Mouse (Mus musculus): ENCODE results near the gene Mycbpap. TPM values are rescaled to one million over a fixed set of nuclear protein-coding genes. Genes with fewer than 3 reads are reported as not detected.

Mycbpap gene
- total RNA-seq, 2 experiments from 2014 or later, result 5.5 to 7.7 TPM

GRCm38 (mm10) chr11:94466333-94466855 is 55.1 kb downstream of the Mycbpap start:
- intact Hi-C loops (cut with DNase I), result no loop called here
- DNase-seq (ENCODE audit: low spot score in 2 of 2), result peak in 1 of 2 experiments; percentile 36

- intact Hi-C loops (cut with DNase I), result no loop called here
Observed at GRCm38 (mm10) chr11:94464170-94464569, 57.4 kb downstream of the Mycbpap start.

GRCm38 (mm10) chr11:94461856-94462255 is 59.7 kb downstream of the Mycbpap start:
- DNase-seq (ENCODE audit: low spot score in 2 of 2), result no peak
- intact Hi-C loops (cut with DNase I), result no loop called here

More at GRCm38 (mm10) chr11:94464170-94464569, 57.4 kb downstream of the Mycbpap start:
- DNase-seq (ENCODE audit: low spot score in 2 of 2), result no peak

DNA sequence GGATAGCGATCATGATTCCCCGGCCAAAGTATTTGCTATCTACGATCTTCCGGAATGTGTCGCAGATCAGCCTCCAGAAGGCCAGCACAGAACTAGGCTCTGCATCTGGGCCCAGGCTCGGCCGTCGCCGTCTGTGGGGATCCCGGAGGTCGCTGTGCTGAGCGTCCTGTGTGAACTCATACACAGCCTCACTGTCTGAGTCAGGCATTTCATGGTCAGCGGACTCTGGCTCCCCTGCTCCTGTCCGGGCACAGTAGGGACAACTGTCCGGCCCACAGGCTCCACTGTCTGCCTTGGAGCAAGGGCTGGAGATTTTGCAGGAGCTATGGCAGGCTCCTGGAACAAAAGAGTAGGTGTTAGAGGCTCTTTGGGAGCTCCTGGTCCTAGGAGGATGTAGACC is 64.5 kb downstream of the Mycbpap start:
- intact Hi-C loops (cut with DNase I), result no loop called here
- DNase-seq (ENCODE audit: low spot score in 2 of 2), result no peak

GRCm38 (mm10) chr11:94456347-94456746 is 65.2 kb downstream of the Mycbpap start:
- intact Hi-C loops (cut with DNase I), result no loop called here
- DNase-seq (ENCODE audit: low spot score in 2 of 2), result no peak

DNA sequence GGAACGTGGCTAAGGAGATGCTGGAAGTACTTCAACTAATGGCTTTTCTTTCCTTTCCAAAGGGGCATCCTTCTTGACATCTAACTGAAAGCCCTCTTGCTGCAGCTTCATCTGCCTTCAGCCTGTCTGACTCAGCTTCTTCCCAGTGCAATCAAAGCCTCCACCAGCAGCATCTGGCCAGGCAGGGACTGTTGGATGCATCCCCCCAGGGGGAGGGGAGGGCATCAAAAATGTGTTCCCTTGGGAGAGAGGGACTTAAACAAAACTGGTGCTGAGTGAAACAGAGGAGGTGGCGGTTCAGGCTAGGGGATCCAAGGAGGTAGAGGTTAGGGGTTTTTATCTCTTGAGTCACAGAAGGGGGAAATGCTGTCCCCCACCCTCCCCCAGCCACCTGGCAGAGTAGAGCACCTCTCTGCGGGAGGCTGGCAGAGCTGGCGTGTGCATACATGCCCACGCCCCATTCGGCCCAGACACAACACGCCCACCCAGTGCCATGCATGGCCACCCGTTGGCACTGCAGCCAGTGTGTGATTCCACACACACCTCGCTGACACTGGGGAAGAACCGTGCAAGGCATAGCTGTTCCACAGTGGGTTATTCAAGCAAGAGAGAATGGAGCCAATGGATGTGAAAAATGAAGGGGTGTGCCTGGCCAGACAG is 66.3 kb downstream of the Mycbpap start:
- intact Hi-C loops (cut with DNase I), result no loop called here
- peak in 1 of 2 experiments; percentile 68 for DNase-seq (ENCODE audit: low spot score in 2 of 2)

DNA sequence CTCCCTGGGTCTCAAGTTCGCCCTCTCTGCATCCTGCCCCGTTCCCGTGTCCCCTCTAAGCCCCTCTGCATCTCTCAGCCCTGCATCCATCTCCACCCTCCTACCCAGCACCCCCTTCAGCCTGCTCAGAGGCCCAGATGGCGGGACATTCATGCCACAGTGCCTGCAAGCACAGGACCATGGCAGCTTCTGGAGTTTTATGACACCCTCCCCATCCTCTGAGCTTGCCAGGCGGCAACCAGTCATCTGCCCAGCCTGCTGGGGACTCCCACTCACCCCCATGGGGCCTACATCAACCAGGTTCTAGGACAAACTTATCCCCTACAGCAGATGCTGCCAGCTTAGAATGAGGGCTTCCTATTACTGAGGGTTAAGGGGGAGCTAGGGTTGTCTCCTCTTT is 66.8 kb downstream of the Mycbpap start:
- DNase-seq (ENCODE audit: low spot score in 2 of 2), result peak in 1 of 2 experiments; percentile 65

More for the DNA sequence above, 66.8 kb downstream of the Mycbpap start:
- intact Hi-C loops (cut with DNase I), result no loop called here

Other genes starting within 250 kb of the Mycbpap start
- not detected for gene Gm21885, start 239.9 kb downstream of the Mycbpap start, total RNA-seq (2021)
- 100 to 1,000 TPM in 1 of 2 experiments, 10 to 100 TPM in 1; 85.0 to 137 TPM for gene Luc7l3, start 199.8 kb downstream of the Mycbpap start, total RNA-seq (2021)
- gene Ankrd40, start 193.7 kb downstream of the Mycbpap start, total RNA-seq (2021), result 100 to 1,000 TPM; 136 to 145 TPM
- gene Abcc3, start 128.7 kb downstream of the Mycbpap start, total RNA-seq (2021), result 1 to 10 TPM; 2.0 to 3.0 TPM
- 100 to 1,000 TPM in 1 of 2 experiments, 10 to 100 TPM in 1; 70.9 to 105 TPM for gene Cacna1g, start 47.5 kb downstream of the Mycbpap start, total RNA-seq (2021)
- 1 to 10 TPM in 1 of 2 experiments, under 1 TPM in 1; 0.27 to 1.3 TPM for gene Spata20, start 35.6 kb downstream of the Mycbpap start, total RNA-seq (2021)
- 1 to 10 TPM in 1 of 2 experiments, under 1 TPM in 1; 0.77 to 1.4 TPM for gene Epn3, start 21.8 kb downstream of the Mycbpap start, total RNA-seq (2021)
- 10 to 100 TPM; 15.2 to 15.9 TPM for gene Rsad1, start 27.5 kb upstream of the Mycbpap start, total RNA-seq (2021)
- gene Chad, start 43.3 kb upstream of the Mycbpap start, total RNA-seq (2021), result under 1 TPM in 1 of 2 experiments, not detected in 1; 0.20 TPM
- gene Acsf2, start 80.1 kb upstream of the Mycbpap start, total RNA-seq (2021), result 10 to 100 TPM; 14.8 to 16.7 TPM
- 10 to 100 TPM; 86.6 to 90.4 TPM for gene Lrrc59, start 108.0 kb upstream of the Mycbpap start, total RNA-seq (2021)
- 10 to 100 TPM; 66.0 to 68.6 TPM for gene Mrpl27, start 132.0 kb upstream of the Mycbpap start, total RNA-seq (2021)
- not detected for gene Eme1, start 132.2 kb upstream of the Mycbpap start, total RNA-seq (2021)
- 10 to 100 TPM; 24.5 to 26.0 TPM for gene Xylt2, start 155.8 kb upstream of the Mycbpap start, total RNA-seq (2021)
- gene Gm11541, start 182.8 kb upstream of the Mycbpap start, total RNA-seq (2021), result not detected
- gene Cdc34b, start 220.0 kb upstream of the Mycbpap start, total RNA-seq (2021), result under 1 TPM in 1 of 2 experiments, not detected in 1; 0.34 TPM